ENCODE assay signal across 10 mouse cellular contexts in the genomic region with DNA sequence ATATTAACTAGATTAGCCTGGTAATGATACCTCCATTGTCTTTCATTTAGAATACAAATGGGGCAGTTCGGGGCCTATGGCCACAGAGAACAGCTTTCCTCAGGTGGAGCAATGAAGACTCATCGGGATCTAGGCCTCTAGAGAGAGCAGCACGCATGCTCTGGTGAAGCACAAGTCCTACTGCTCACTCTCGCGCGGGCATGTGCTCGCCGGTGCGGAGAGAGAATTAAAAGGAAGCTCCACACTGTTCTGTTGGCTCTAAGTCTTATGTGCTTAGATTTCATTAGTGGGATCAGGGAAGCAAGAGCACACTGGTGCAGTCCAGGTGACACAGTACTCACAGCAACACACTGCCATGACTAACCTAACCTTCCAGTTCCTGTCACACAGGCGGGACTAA. TPM values are rescaled to one million over a fixed set of nuclear protein-coding genes. Genes with fewer than 3 reads are reported as not detected.
DNase-seq lines count a peak whose midpoint lies in the region.
"Had no signal": no experiment of that assay in that cellular context is flagged by ENCODE, and none has a peak within 500 bp of the region (broad histone marks: within the 10 kb centered on the region; RNA-seq: fewer than 3 reads in every experiment).

No protein-coding gene starts in this region.

- DNase-seq in left cerebral cortex, postnatal 4 days = peak; percentile 19
- no peak for DNase-seq in left cerebral cortex, postnatal 10 days (ENCODE audit: extremely low spot score in 1 of 2, low spot score in 2 of 2)
- peak; percentile 49 to 50 for DNase-seq in cerebellum, adult 18-20 months
- DNase-seq in cerebellum, postnatal 14 days = peak; percentile 52 to 64
- peak; percentile 34 for DNase-seq in retina, postnatal 1 day
- no peak for DNase-seq in frontal cortex, postnatal 10 days (ENCODE audit: low spot score in 2 of 2)
- no peak for DNase-seq in T-cell, adult 2 months (ENCODE audit: low spot score)
- DNase-seq: gastrocnemius, postnatal 36 days; kidney, postnatal 10 days; lung, postnatal 10 days had no signal

- intact Hi-C loops in left cerebral cortex, postnatal 4 days (cut with DNase I) = no loop called here
- intact Hi-C loops in left cerebral cortex, postnatal 10 days (cut with DNase I) = no loop called here

RNA-seq across cellular contexts. Expression of a gene that starts 27.1 kb away (rescaled TPM):
- 100 to 1,000 TPM; 198 to 204 TPM for total RNA-seq in left cerebral cortex, postnatal 4 days (2021)
- 100 to 1,000 TPM; 200 to 223 TPM for total RNA-seq in left cerebral cortex, postnatal 10 days (2021)

Comparison
In these comparisons a context has a peak if more than half of its experiments do, and no peak if none do; other contexts are left out.
1. DNase-seq: peak in left cerebral cortex, postnatal 4 days (single experiment), cerebellum, adult 18-20 months (2 of 2), cerebellum, postnatal 14 days (2 of 2) and retina, postnatal 1 day (single experiment); none in left cerebral cortex, postnatal 10 days (0 of 2), frontal cortex, postnatal 10 days (0 of 2) and T-cell, adult 2 months (single experiment).